Mouse (Mus musculus) left cerebral cortex, adult 8-10 months (tissue): Measurements from ENCODE around the gene Josd2. TPM values are rescaled to one million over a fixed set of nuclear protein-coding genes. Genes with fewer than 3 reads are reported as not detected.
A peak's percentile ranks its signal among the peaks of the same experiment; 100 is the strongest.

Experiments used
- DNase-seq, 2 experiments: peaks; one replicate each; pipeline ENCODE4 v3.0.0; 2022; ENCODE audit warnings: low spot score in 2 of 2
- total RNA-seq, 4 experiments: library from RNA; stranded (reverse); gene quantifications; 2 replicates each; pipeline ENCODE4 v1.2.4; 2022

Josd2 gene
- total RNA-seq = 10 to 100 TPM; 84.0 to 90.6 (median 87.5) TPM

- DNase-seq = peak; percentile 94 to 99
These were observed at the start of gene Josd2 for GRCm38 (mm10) chr7:44467811-44468411. TSS of gene Josd2 (plus strand) at chr7:44467980.

- DNase-seq = no peak
These were observed 40.1 kb upstream of the Josd2 start for GRCm38 (mm10) chr7:44427666-44428065.

GRCm38 (mm10) chr7:44428171-44428950, 39.4 kb upstream of the Josd2 start:
- no peak for DNase-seq

GRCm38 (mm10) chr7:44428968-44429521, 38.7 kb upstream of the Josd2 start, which contains the start of gene Lrrc4b:
TSS of gene Lrrc4b (plus strand) at chr7:44429018.
- peak; percentile 50 to 80 for DNase-seq

GRCm38 (mm10) chr7:44429534-44430488, 38.0 kb upstream of the Josd2 start:
- peak in 1 of 2 experiments; percentile 51 for DNase-seq

- no peak for DNase-seq
These were observed 35.2 kb upstream of the Josd2 start for GRCm38 (mm10) chr7:44432550-44432949.

GRCm38 (mm10) chr7:44433371-44433770, 34.4 kb upstream of the Josd2 start:
- DNase-seq = no peak

GRCm38 (mm10) chr7:44434089-44434488, 33.7 kb upstream of the Josd2 start:
- DNase-seq = no peak

- DNase-seq = no peak
These were observed 32.0 kb upstream of the Josd2 start for GRCm38 (mm10) chr7:44435796-44436195.

- no peak for DNase-seq
These were observed 31.5 kb upstream of the Josd2 start for GRCm38 (mm10) chr7:44436267-44436666.

- DNase-seq = no peak
These were observed 30.6 kb upstream of the Josd2 start for GRCm38 (mm10) chr7:44437188-44437587.

GRCm38 (mm10) chr7:44437933-44438332, 29.8 kb upstream of the Josd2 start:
- DNase-seq = no peak

- no peak for DNase-seq
These were observed 28.1 kb upstream of the Josd2 start for GRCm38 (mm10) chr7:44439696-44440095.

GRCm38 (mm10) chr7:44440479-44440878, 27.3 kb upstream of the Josd2 start:
- DNase-seq = no peak

- DNase-seq = no peak
These were observed 26.6 kb upstream of the Josd2 start for GRCm38 (mm10) chr7:44441180-44441579.

- DNase-seq = peak; percentile 53 to 71
These were observed 26.1 kb upstream of the Josd2 start for GRCm38 (mm10) chr7:44441648-44442109.

GRCm38 (mm10) chr7:44442407-44442821, 25.4 kb upstream of the Josd2 start:
- DNase-seq = peak in 1 of 2 experiments; percentile 45

- DNase-seq = peak in 1 of 2 experiments; percentile 50
These were observed 24.3 kb upstream of the Josd2 start for GRCm38 (mm10) chr7:44443268-44444173.

- peak in 1 of 2 experiments; percentile 41 for DNase-seq
These were observed 22.8 kb upstream of the Josd2 start for GRCm38 (mm10) chr7:44444886-44445527.

- no peak for DNase-seq
These were observed 22.3 kb upstream of the Josd2 start for GRCm38 (mm10) chr7:44445528-44445923.
